Mouse (Mus musculus): Measurements from ENCODE around the gene Leo1.

Gene Leo1

DNA sequence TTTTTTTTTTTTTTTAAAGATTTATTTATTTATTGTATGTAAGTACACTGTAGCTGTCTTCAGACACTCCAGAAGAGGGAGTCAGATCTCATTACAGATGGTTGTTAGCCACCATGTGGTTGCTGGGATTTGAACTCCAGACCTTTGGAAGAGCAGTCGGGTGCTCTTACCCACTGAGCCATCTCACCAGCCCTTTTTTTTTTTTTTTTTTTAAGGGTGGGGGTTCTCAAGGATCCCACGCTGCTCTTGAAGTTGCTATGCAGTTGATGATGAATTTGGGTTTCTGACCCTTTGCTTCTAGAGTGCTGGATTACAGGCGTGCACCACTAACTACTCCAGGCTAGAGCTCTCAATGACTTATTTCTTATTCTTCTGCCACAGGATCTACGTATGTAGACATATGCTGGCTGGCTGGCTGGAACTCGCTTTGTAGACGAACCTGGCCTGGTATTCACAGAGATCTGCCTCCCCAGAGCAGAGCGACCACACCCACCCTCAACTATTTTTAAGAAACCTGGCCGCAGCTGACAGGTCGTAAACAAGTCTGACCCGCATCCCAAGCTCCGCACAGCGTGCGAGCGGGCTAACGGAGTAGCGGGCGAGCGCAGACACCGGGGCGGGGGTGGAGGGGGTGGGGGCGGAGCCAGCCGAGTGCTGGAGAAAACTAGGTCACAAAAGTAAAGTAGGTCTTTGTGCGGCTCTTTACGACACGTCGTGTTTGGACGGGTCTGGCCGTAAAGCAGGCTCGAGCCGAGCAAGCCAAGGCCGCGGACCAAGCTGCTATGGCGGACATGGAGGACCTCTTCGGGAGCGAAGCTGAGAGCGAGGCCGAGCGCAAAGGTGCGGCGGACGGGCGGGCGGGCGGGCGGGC lies at the start of gene Leo1:
TSS of gene Leo1 (plus strand) at position 729 of the 871 bp plus-strand sequence.
- DNase-seq (ENCODE audit: low spot score): peak; percentile 94

GRCm38 (mm10) chr9:75393251-75393650 lies 48.1 kb upstream of the Leo1 start:
- DNase-seq (ENCODE audit: low spot score): no peak

DNA sequence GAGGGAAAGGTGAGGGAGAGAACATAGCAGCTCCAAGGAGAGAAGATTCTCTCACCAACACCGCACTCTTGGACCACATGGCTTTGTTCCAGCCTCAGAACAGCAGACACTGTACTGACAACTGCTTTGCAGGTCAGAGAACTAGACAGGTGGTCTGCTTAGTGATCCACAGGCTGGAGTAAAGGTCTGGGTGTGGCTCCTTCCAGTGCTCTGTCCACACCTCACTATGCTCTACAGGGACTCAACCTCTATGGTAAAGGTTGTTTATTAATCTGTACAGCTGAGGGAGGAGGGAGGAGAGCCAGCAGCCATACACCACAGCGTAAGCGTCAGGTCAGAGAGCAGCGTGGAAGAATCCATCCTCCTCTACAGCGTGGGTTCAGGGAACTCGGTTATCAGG lies 45.4 kb upstream of the Leo1 start:
- no peak for DNase-seq (ENCODE audit: low spot score)

DNA sequence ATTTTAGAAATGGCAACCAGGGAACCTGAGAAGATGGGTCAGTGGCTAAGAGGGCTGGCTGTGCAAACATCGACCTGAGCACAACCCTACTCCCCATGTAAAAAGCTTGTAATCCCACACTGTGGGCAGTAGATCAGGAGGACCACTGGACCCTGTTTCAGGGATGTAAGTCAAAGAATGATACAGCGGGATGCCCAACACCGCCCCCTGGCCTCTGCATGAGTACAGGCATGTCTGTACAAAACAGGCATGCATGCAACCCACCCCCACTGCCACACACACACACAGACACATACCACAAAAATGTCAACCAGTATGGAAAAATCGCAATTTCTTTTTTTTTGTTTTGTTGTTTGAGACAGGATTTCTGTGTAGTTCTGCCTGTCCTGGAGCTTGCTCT lies 42.3 kb upstream of the Leo1 start:
- DNase-seq (ENCODE audit: low spot score): no peak

GRCm38 (mm10) chr9:75400639-75401038 lies 40.7 kb upstream of the Leo1 start:
- DNase-seq (ENCODE audit: low spot score): no peak

DNA sequence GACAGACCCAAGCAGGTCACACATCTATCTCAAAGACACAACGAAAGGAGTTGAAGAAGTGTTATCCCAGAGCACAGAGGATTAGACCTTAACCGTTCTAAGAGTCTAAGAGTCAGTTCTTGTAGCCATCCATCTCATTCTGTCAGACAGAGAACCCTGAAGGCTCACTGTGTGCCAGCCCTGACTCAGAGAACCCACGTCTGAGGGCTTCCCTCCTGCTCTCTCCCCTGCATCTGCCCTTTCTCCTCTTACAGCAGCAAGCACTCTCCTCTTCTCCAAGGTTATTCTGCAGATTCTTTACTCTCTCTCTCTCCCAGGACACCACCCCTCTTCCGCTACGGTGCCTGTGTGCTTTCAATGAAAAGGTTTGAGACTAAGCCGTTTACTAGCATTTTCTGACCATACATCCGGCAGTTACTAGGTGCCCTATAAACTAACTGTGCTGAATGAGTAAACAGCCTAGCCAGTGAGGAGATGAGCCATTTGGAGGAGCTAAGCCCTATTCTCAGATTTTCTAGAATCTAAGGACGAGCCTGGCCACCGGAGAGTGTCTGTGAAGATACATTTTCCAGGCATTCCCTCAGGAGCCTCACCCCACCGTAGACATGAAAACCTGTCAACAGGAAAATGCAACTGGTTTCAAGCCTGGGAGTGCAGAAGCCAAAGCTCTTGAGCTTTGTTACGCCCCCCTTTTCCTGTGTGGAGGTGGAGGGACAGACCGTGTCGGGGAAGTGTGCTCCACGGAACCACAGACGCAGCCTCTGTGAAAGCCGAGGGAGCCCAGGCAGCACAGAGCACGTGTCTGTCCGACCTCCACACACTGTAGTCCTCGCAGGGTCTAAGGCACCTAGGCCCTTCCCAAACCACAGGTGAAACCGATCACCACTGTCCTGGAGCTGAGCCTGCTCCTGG lies 39.5 kb upstream of the Leo1 start:
- no peak for DNase-seq (ENCODE audit: low spot score)

DNA sequence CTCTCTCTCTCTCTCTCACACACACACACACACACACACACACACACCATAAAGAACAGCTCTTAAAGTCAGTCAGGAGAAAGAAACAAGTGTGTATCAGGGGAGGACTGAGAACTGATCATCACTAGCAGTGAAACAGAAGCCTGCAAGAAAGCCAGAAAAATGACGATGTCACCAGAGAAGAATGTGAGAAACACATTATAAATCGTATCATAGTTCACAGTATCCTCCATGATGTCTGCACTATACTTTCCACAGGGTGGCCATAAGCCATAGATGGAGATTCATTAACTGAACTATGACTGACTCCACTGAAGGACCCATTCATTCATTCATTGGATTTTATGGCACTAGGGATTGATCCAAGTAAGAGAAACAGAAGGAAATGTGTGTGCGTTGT lies 37.8 kb upstream of the Leo1 start:
- DNase-seq (ENCODE audit: low spot score): no peak

GRCm38 (mm10) chr9:75406121-75406520 lies 35.2 kb upstream of the Leo1 start:
- DNase-seq (ENCODE audit: low spot score): no peak

DNA sequence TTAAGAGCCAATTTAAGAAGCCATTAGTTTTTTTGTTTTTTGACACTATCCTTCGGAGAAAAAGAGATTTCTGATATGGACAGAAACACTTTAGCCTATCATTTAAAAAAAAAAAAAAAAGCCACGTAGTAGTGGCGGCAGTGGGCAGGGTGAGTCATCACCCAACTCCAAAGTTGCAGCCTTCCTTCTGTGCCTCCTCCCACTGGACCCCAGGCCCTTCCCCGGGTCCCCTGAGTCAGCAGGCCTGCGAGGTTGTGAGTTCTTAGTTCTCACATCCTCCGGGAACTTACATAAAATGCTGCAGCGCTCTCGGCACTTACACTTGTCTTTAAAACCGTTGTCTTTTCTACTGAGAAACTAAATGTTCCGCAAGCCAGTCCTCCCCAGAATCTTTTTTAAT lies 33.5 kb upstream of the Leo1 start:
- peak; percentile 42 for DNase-seq (ENCODE audit: low spot score)

GRCm38 (mm10) chr9:75408204-75408826 lies 33.0 kb upstream of the Leo1 start:
- peak; percentile 51 for DNase-seq (ENCODE audit: low spot score)

DNA sequence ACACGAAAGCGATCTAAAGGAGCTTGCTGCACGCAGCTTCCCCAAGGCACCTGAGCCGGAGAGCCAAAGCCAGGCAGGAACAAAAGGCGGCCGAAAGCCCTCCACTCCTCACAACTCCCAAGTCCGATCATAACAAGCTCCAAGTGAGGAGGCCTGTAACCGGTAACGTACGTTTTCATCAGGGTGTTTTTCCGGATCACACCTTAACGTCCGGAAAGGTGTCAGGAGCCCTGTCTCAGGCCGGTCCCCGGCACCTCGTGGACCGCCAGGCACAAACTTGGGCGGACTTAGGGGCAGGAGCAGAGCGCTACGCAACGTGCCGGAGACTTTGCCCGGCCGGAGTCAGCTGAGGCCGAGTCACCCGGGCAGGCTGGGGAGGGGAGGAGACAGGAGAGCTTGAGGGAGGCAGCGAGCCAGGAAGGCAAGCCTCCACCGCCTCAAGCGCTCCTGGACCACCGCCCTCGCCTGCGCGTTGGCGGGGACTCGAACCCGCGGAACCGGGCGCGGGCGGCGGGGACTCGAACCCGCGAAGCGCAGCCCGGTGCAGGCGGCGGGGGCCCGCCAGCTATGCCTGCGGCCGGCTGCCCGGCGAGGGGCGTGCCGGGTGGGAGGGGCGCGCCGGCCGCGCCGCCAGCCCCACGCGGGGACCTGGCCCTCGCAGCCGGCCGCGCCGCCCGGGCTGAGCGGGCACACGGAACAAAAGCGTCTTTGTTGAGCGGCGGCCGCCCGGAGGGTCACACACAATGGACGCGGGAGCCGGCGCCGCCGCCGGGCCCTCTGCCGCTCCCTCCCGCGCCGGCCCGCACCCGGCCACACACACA lies 32.1 kb upstream of the Leo1 start:
- DNase-seq (ENCODE audit: low spot score): peak; percentile 58

DNA sequence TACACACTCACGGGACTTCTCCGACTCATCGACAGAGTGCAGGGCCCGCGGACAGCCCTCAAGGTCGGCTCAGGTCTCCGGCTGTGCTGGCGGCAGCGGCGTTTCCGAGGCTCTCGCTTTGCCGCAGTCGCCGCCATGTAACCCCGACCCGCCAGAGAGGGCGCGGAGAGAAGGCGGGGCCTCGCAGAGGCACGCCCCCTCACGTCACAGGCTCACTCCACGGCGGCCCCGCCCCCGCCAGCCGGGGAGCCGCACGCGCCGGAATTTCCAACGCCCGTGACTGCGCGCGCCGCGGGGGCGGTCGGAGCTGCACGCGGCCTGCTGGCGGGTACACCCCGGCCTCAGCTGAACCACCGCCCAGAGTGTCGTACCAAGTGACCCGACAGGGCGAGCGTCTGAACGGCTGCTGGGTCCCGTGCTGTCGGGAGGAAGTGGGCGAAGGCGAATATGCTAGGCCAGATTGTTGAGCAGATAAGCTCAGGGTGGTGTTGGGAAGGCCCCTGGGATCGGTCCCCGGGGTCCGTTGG lies 31.4 kb upstream of the Leo1 start, which contains the start of gene Mapk6:
TSS of gene Mapk6 (minus strand) at position 154 of the 527 bp plus-strand sequence.
- DNase-seq (ENCODE audit: low spot score): peak; percentile 95

- DNase-seq (ENCODE audit: low spot score): no peak
Measured at GRCm38 (mm10) chr9:75410868-75411487, 30.3 kb upstream of the Leo1 start.

DNA sequence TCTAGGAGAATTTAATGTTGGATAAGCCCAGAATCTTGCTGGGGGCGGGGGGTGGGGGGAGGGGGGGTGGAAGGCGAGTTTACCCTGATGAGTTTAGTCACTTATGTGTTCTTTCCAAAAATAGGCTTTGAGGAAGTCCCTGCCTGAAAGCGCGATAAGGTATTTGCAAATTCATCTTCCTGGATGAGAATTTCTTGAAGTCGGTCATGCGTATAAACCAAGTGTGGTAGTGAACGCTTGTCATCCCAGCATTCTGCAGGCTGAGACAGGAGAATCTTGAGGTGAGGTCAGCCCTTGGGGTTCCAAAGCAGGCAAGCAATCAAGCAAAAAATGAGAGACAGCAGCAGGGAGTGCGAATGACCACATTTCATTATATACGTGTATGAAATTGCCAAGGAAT lies 29.7 kb upstream of the Leo1 start:
- no peak for DNase-seq (ENCODE audit: low spot score)

- DNase-seq (ENCODE audit: low spot score): no peak
Measured at GRCm38 (mm10) chr9:75413206-75413605, 28.1 kb upstream of the Leo1 start.

- DNase-seq (ENCODE audit: low spot score): no peak
Measured at GRCm38 (mm10) chr9:75414204-75414603, 27.1 kb upstream of the Leo1 start.

- DNase-seq (ENCODE audit: low spot score): no peak
Measured at GRCm38 (mm10) chr9:75422251-75422691, 19.1 kb upstream of the Leo1 start.

DNA sequence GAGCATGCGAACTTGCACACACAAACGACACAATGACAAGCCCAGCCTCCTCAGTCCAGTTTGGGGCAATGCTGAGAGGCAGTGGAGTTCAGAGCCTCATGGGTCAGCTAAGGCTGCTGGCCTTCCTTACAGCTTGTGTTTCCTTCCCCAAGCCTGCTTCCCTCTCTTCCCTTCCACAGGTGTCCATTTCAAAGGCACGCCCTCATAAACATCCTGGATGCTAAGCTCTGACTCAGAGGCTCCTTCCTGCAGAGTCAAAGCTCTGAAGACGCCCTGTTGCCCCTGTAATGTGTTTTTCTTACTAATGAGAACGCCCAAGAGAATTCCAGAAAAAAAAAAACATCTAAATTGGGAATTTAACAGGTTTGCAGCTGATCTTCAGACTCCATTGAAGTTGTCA lies 17.6 kb upstream of the Leo1 start:
- DNase-seq (ENCODE audit: low spot score): no peak

GRCm38 (mm10) chr9:75424358-75425150 lies 16.8 kb upstream of the Leo1 start:
- DNase-seq (ENCODE audit: low spot score): no peak
